Mouse (Mus musculus) CH12.LX (cell line): Measurements from ENCODE around the gene Gm44511. TPM values are rescaled to one million over a fixed set of nuclear protein-coding genes. Genes with fewer than 3 reads are reported as not detected.

ENCODE experiments used
- DNase-seq: peaks from one replicate; pipeline ENCODE4 v3.0.0-alpha.2; 2013; ENCODE audit errors: extremely low read depth
- H3K27ac ChIP-seq: 2 replicates; pipeline ENCODE4 v1.5.1; 2012; ENCODE audit warnings: low read depth, mild to moderate bottlenecking, control low read depth, moderate library complexity; ENCODE audit not compliant: insufficient read depth
- H3K27me3 ChIP-seq: replicated peaks from 2 replicates; pipeline ENCODE3; 2012; ENCODE audit warnings: inconsistent platforms
- H3K36me3 ChIP-seq, 2 experiments: replicated peaks in 1 of 2; 2 replicates each; pipeline versions ENCODE3 to v1.6.1; 2012; ENCODE audit warnings: inconsistent platforms in 1 of 2, low read length in 1 of 2, mild to moderate bottlenecking in 1 of 2, mixed read lengths in 1 of 2, moderate library complexity in 1 of 2; ENCODE audit not compliant: control insufficient read depth in 1 of 2, insufficient read depth in 1 of 2
- H3K4me1 ChIP-seq, 2 experiments: 2 replicates each; pipeline ENCODE4 v1.6.1; 2012; ENCODE audit warnings: inconsistent platforms in 1 of 2, moderate library complexity in 1 of 2; ENCODE audit not compliant: insufficient read depth in 2 of 2, control insufficient read depth in 1 of 2
- H3K4me2 ChIP-seq: 2 replicates; pipeline ENCODE4 v1.6.1; 2012; ENCODE audit warnings: low read depth, mild to moderate bottlenecking, control low read depth; ENCODE audit not compliant: poor library complexity, insufficient read depth, severe bottlenecking
- H3K4me3 ChIP-seq, 3 experiments: fragments of 150-350 bp in 1 of 3; sonication (generic) in 1 of 3; replicated peaks in 1 of 3; 2 replicates each; pipeline versions ENCODE3 to v1.5.1; 2011 to 2012; ENCODE audit warnings: low read depth in 2 of 3, low read length in 2 of 3, mild to moderate bottlenecking in 2 of 3, moderate library complexity in 2 of 3, control low read depth in 1 of 3, improper control_type of control experiment in 1 of 3, inconsistent platforms in 1 of 3, mixed read lengths in 1 of 3; ENCODE audit not compliant: poor library complexity in 1 of 3
- H3K79me2 ChIP-seq: replicated peaks from 2 replicates; pipeline ENCODE4 v1.6.1; 2012; ENCODE audit warnings: mild to moderate bottlenecking, moderate library complexity; ENCODE audit not compliant: control insufficient read depth, poor library complexity, insufficient read depth, severe bottlenecking; ENCODE audit errors: extremely low read depth
- H3K9ac ChIP-seq: 2 replicates; pipeline ENCODE4 v1.6.1; 2012; ENCODE audit warnings: low read depth, mild to moderate bottlenecking, control low read depth, moderate library complexity; ENCODE audit not compliant: insufficient read depth
- H3K9me3 ChIP-seq: replicated peaks from 2 replicates; pipeline ENCODE3; 2012; ENCODE audit warnings: low read length, inconsistent platforms, mixed read lengths
- BHLHE40 ChIP-seq: IDR thresholded peaks from 2 replicates; pipeline ENCODE4 v1.6.1; 2011; ENCODE audit warnings: mild to moderate bottlenecking, low read depth, low read length, improper control_type of control experiment
- CHD1 ChIP-seq: IDR thresholded peaks from 2 replicates; pipeline ENCODE4 v1.6.1; 2012; ENCODE audit warnings: low read depth, low read length, improper control_type of control experiment, inconsistent platforms
- CHD2 ChIP-seq: IDR thresholded peaks from 2 replicates; pipeline ENCODE4 v1.6.1; 2011; ENCODE audit warnings: low read length, improper control_type of control experiment
- CTCF ChIP-seq, 2 experiments: IDR thresholded peaks in 1 of 2; conservative IDR thresholded peaks in 1 of 2; 2 replicates each; pipeline ENCODE4 v1.5.1; 2011 to 2012; ENCODE audit warnings: low read depth in 2 of 2, low read length in 2 of 2, improper control_type of control experiment in 1 of 2, inconsistent platforms in 1 of 2, mild to moderate bottlenecking in 1 of 2, moderate library complexity in 1 of 2
- E2F4 ChIP-seq: IDR thresholded peaks from 2 replicates; pipeline ENCODE4 v1.6.1; 2011; ENCODE audit warnings: low read depth, low read length, improper control_type of control experiment; ENCODE audit not compliant: insufficient replicate concordance
- ELF1 ChIP-seq: IDR thresholded peaks from 2 replicates; pipeline ENCODE4 v1.6.1; 2014; ENCODE audit warnings: low read depth, mild to moderate bottlenecking, inconsistent platforms, low read length, improper control_type of control experiment
- EP300 ChIP-seq: IDR thresholded peaks from 2 replicates; pipeline ENCODE4 v1.6.1; 2011; ENCODE audit warnings: low read length, improper control_type of control experiment
- ETS1 ChIP-seq: conservative IDR thresholded peaks from 2 replicates; pipeline ENCODE4 v1.6.1; 2012; ENCODE audit warnings: low read depth, mild to moderate bottlenecking, inconsistent platforms, low read length, improper control_type of control experiment, moderate library complexity
- GABPA ChIP-seq: IDR thresholded peaks from 2 replicates; pipeline ENCODE4 v1.6.1; 2012; ENCODE audit warnings: low read depth, low read length, improper control_type of control experiment, inconsistent platforms; ENCODE audit not compliant: insufficient replicate concordance
- JUND ChIP-seq: conservative IDR thresholded peaks from 2 replicates; pipeline ENCODE4 v1.6.1; 2011; ENCODE audit warnings: low read depth, low read length, improper control_type of control experiment
- KAT2A ChIP-seq: IDR thresholded peaks from 2 replicates; pipeline ENCODE4 v1.6.1; 2012; ENCODE audit warnings: low read length, improper control_type of control experiment, inconsistent platforms; ENCODE audit not compliant: insufficient replicate concordance
- MAFK ChIP-seq: IDR thresholded peaks from 2 replicates; pipeline ENCODE4 v1.6.1; 2011; ENCODE audit warnings: low read length, improper control_type of control experiment; ENCODE audit not compliant: insufficient replicate concordance
- MAX ChIP-seq: IDR thresholded peaks from 2 replicates; pipeline ENCODE4 v1.6.1; 2011; ENCODE audit warnings: low read length, improper control_type of control experiment
- MAZ ChIP-seq: IDR thresholded peaks from 2 replicates; pipeline ENCODE4 v1.6.1; 2012; ENCODE audit warnings: low read depth, mild to moderate bottlenecking, inconsistent platforms, low read length, improper control_type of control experiment, moderate library complexity
- MXI1 ChIP-seq: IDR thresholded peaks from 2 replicates; pipeline ENCODE4 v1.6.1; 2011; ENCODE audit warnings: mild to moderate bottlenecking, low read depth, low read length, improper control_type of control experiment
- NELFE ChIP-seq: IDR thresholded peaks from 2 replicates; pipeline ENCODE4 v1.6.1; 2011; ENCODE audit warnings: low read depth, low read length, improper control_type of control experiment
- NRF1 ChIP-seq: IDR thresholded peaks from 2 replicates; pipeline ENCODE4 v1.6.1; 2014; ENCODE audit warnings: low read depth, mild to moderate bottlenecking, inconsistent platforms, low read length, improper control_type of control experiment, moderate library complexity
- PAX5 ChIP-seq: IDR thresholded peaks from 2 replicates; pipeline ENCODE4 v1.6.1; 2012; ENCODE audit warnings: low read length, inconsistent platforms, mixed read lengths
- POLR2A ChIP-seq: IDR thresholded peaks from 2 replicates; pipeline ENCODE4 v1.6.1; 2011; ENCODE audit warnings: low read depth, mild to moderate bottlenecking, improper control_type of control experiment, low read length
- POLR2AphosphoS2 ChIP-seq: IDR thresholded peaks from 2 replicates; pipeline ENCODE4 v1.6.1; 2011; ENCODE audit warnings: low read depth, low read length, improper control_type of control experiment
- RAD21 ChIP-seq: IDR thresholded peaks from 2 replicates; pipeline ENCODE4 v1.6.1; 2011; ENCODE audit warnings: low read depth, mild to moderate bottlenecking, low read length, improper control_type of control experiment, moderate library complexity
- RCOR1 ChIP-seq: conservative IDR thresholded peaks from 2 replicates; pipeline ENCODE4 v1.6.1; 2012; ENCODE audit warnings: low read depth, mild to moderate bottlenecking, inconsistent platforms, low read length, improper control_type of control experiment
- SIN3A ChIP-seq: IDR thresholded peaks from 2 replicates; pipeline ENCODE4 v1.6.1; 2012; ENCODE audit warnings: low read length, improper control_type of control experiment, inconsistent platforms
- SMC3 ChIP-seq: IDR thresholded peaks from 2 replicates; pipeline ENCODE4 v1.6.1; 2011; ENCODE audit warnings: low read depth, low read length, improper control_type of control experiment
- TBP ChIP-seq: conservative IDR thresholded peaks from 2 replicates; pipeline ENCODE4 v1.6.1; 2011; ENCODE audit warnings: low read depth, low read length, improper control_type of control experiment
- TCF12 ChIP-seq: IDR thresholded peaks from 2 replicates; pipeline ENCODE4 v1.6.1; 2014; ENCODE audit warnings: low read depth, mild to moderate bottlenecking, inconsistent platforms, low read length, improper control_type of control experiment
- UBTF ChIP-seq: IDR thresholded peaks from 2 replicates; pipeline ENCODE4 v1.6.1; 2012; ENCODE audit warnings: low read depth, mild to moderate bottlenecking, inconsistent platforms, low read length, improper control_type of control experiment, moderate library complexity
- USF2 ChIP-seq: conservative IDR thresholded peaks from 2 replicates; pipeline ENCODE4 v1.6.1; 2011; ENCODE audit warnings: low read depth, low read length, improper control_type of control experiment
- ZC3H11A ChIP-seq: IDR thresholded peaks from 2 replicates; pipeline ENCODE4 v1.6.1; 2012; ENCODE audit warnings: low read depth, mild to moderate bottlenecking, inconsistent platforms, low read length, improper control_type of control experiment
- ZKSCAN1 ChIP-seq: IDR thresholded peaks from 2 replicates; pipeline ENCODE4 v1.6.1; 2012; ENCODE audit warnings: low read depth, inconsistent platforms, low read length, improper control_type of control experiment, borderline replicate concordance
- ZMIZ1 ChIP-seq: IDR thresholded peaks from 2 replicates; pipeline ENCODE4 v1.6.1; 2012; ENCODE audit warnings: low read depth, mild to moderate bottlenecking, inconsistent platforms, low read length, improper control_type of control experiment
- ZNF384 ChIP-seq: IDR thresholded peaks from 2 replicates; pipeline ENCODE4 v1.6.1; 2012; ENCODE audit warnings: low read depth, low read length, improper control_type of control experiment, inconsistent platforms
- dilution Hi-C: fragments of 300-500 bp; cut with MboI; formaldehyde crosslinking; loops from 2 replicates; pipeline ENCODE4 v1.14.3; 2020; ENCODE audit warnings: low sequenced_read_pairs; ENCODE audit not compliant: extremely low pct_unique_long_range_greater_than_20kb, extremely low pct_ligation_motif_present
- in situ Hi-C: fragments of 300-500 bp; cut with MboI; formaldehyde crosslinking; loops from 3 replicates; pipeline ENCODE4 v1.14.3; 2019; ENCODE audit warnings: low sequenced_read_pairs, low pct_ligation_motif_present, low pct_unique_long_range_greater_than_20kb, mixed read lengths
- polyA plus RNA-seq: library from polyadenylated mRNA; unstranded; fragments of >175 nt; gene quantifications from 2 replicates; pipeline ENCODE4 v1.2.1, GENCODE M21; 2012; ENCODE audit warnings: low read depth; ENCODE audit not compliant: insufficient read length
- total RNA-seq, 2 experiments: library from RNA; depleted of rRNA; stranded (reverse); fragments of 300-350 nt in 1 of 2; fragments of >200 nt in 1 of 2; gene quantifications; 2 replicates each; pipeline ENCODE4 v1.2.3; 2012 to 2014

The Gm44511 gene
- total and polyA plus RNA-seq, 3 experiments, result not detected

DNA sequence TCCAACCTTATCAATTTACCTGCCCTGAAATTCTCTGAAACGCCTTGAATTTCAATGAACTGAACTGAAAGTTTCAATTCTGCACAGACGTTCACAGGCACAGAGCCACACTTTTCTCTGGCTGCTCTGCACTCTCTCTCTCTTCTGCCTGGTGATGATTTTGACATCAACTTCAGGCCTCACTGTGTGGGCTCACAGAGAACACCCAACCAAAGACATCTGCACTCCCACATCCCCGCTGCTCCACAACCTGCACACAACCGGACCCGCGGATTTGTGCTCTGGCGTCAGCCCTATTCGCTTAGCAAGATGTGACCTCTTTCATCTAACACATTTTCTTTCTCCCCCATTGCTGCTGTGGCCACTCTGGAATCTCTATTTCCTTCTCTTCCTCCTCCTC, 18.0 kb upstream of the Gm44511 start:
- H3K4me1 ChIP-seq, result peaks cover 3 to 29% of the 10 kb centered on the region in 2 experiments
- TF ChIP-seq ELF1, result no peak; the same call in 1 of the 2 replicates
- no peak for TF ChIP-seq NRF1
- TF ChIP-seq E2F4, result no peak
- no peak for TF ChIP-seq MAZ
- peak; percentile 9; the same call in 1 of the 2 replicates for TF ChIP-seq TBP
- no peak for TF ChIP-seq EP300
- TF ChIP-seq CHD1, result peak; percentile 87; the same call in 1 of the 2 replicates
- no peak for TF ChIP-seq RAD21
- H3K36me3 ChIP-seq, result peaks cover 16 to 22% of the 10 kb centered on the region in 2 experiments
- peak overlapping the region; percentile 43 to 86 (median 74) for H3K4me3 ChIP-seq
- in situ Hi-C loops, result loop anchor here (5.0 to 25.0 kb wide), 4 partner anchors 37 to 518 kb away; no protein-coding TSS in a partner anchor
- no peaks in the 10 kb centered on the region; the same call in 1 of the 2 replicates for H3K79me2 ChIP-seq
- dilution Hi-C loops, result no loop called here
- peak overlapping the region; percentile 69 for H3K4me2 ChIP-seq
- no peaks in the 10 kb centered on the region for H3K27me3 ChIP-seq
- peak overlapping the region; percentile 62 for H3K9ac ChIP-seq
- no peaks in the 10 kb centered on the region for H3K9me3 ChIP-seq
- DNase-seq, result peak; percentile 31
- peak overlapping the region; percentile 77 for H3K27ac ChIP-seq

DNA sequence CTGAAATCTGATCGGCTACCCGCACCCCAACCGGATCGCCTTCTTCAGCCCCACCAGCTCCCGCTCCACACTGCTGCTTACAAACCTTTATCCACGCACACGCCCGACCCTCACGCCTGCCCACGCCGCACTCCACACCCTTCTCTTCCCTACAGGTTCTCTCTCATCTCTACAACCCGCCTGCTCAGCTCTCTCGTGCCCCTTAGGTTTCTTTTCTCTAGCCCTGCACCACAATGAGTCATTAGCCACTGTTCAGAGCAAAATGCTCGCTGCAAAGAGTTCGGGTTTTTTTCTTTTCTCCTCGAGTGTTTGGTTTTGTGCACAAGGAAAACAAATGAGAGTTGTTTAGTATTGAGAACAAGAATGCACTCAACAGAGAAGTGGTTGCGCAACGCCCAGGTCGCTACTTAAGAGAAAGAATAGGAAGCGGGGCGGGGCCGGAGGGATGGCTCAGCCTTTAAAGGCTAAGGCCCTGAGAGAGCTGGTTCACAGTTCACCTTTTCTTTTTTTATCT, 17.4 kb upstream of the Gm44511 start:
- Histone ChIP-seq H3K36me3 (peaks cover 13 to 16% of the 10 kb centered on the region in 2 experiments), H3K27ac (peak overlapping the region; percentile 92), H3K9me3 (no peaks in the 10 kb centered on the region), H3K4me2 (peak overlapping the region; percentile 69), H3K27me3 (no peaks in the 10 kb centered on the region), H3K9ac (peak overlapping the region; percentile 61), H3K79me2 (no peaks in the 10 kb centered on the region; the same call in 1 of the 2 replicates), H3K4me3 (peak overlapping the region; percentile 74 to 86 (median 74)), H3K4me1 (peaks cover 3 to 29% of the 10 kb centered on the region in 2 experiments)
- dilution Hi-C loops (no loop called here), in situ Hi-C loops (loop anchor here (5.0 to 25.0 kb wide), 4 partner anchors 36 to 519 kb away; no protein-coding TSS in a partner anchor)
- DNase-seq, result peak; percentile 78
- TF ChIP-seq USF2 (no peak), MAZ (no peak), ZNF384 (no peak), SMC3 (no peak), CHD2 (no peak), ZKSCAN1 (no peak), RAD21 (no peak), ZMIZ1 (peak; percentile 25), MAX (no peak), MXI1 (0 out of 2 replicates have a peak, but pooled peaks have one; percentile 41), GABPA (no peak), NELFE (no peak), PAX5 (no peak), ETS1 (no peak), RCOR1 (no peak), ELF1 (peak; percentile 20; the same call in 1 of the 2 replicates), UBTF (no peak), ZC3H11A (no peak), SIN3A (peak; percentile 70; the same call in 1 of the 2 replicates), BHLHE40 (no peak), KAT2A (no peak), POLR2AphosphoS2 (no peak; the same call in 1 of the 2 replicates), MAFK (no peak), JUND (no peak), TCF12 (no peak), CTCF (conservative IDR thresholded peaks at IDR 0.05 in 1 of 2, IDR thresholded peaks at IDR 0.05 in 1 of 2; ENCODE audit: low read depth in 2 of 2, low read length in 2 of 2) (no peak), NRF1 (no peak), E2F4 (no peak), POLR2A (peak; percentile 47; the same call in 1 of the 2 replicates), CHD1 (no peak)
